Mouse (Mus musculus): Measurements from ENCODE around the gene Serinc2. TPM values are rescaled to one million over a fixed set of nuclear protein-coding genes. Genes with fewer than 3 reads are reported as not detected.
"Not testable (repeated sequence)": the region's sequence is repeated elsewhere in the genome, so short reads cannot be mapped to it uniquely, and the experiment has no call there.

Serinc2 gene
- total RNA-seq, 2 experiments from 2014 or later: 0.50 to 1.4 TPM

- no peak for DNase-seq
Observed at GRCm38 (mm10) chr4:130264131-130264530, 14.9 kb downstream of the Serinc2 start.

GRCm38 (mm10) chr4:130260406-130260805, 18.6 kb downstream of the Serinc2 start:
- DNase-seq: peak in 1 of 2 experiments; percentile 24

- DNase-seq: peak; percentile 72 to 82
Observed at GRCm38 (mm10) chr4:130252441-130253157, 26.4 kb downstream of the Serinc2 start.

- peak in 1 of 2 experiments; percentile 54 for DNase-seq
Observed at GRCm38 (mm10) chr4:130251763-130252162, 27.2 kb downstream of the Serinc2 start.

- DNase-seq: no peak
Observed at GRCm38 (mm10) chr4:130251172-130251705, 27.8 kb downstream of the Serinc2 start.

- DNase-seq: no peak
Observed at GRCm38 (mm10) chr4:130248636-130249035, 30.4 kb downstream of the Serinc2 start.

GRCm38 (mm10) chr4:130246132-130246531, 32.9 kb downstream of the Serinc2 start:
- peak; percentile 80 to 88 for DNase-seq

- no peak for DNase-seq
Observed at GRCm38 (mm10) chr4:130244749-130245148, 34.3 kb downstream of the Serinc2 start.

GRCm38 (mm10) chr4:130243621-130244020, 35.4 kb downstream of the Serinc2 start:
- not testable (repeated sequence) for DNase-seq

GRCm38 (mm10) chr4:130242956-130243355, 36.0 kb downstream of the Serinc2 start:
- no peak for DNase-seq

- no peak for DNase-seq
Observed at GRCm38 (mm10) chr4:130240695-130241094, 38.3 kb downstream of the Serinc2 start.

- DNase-seq: no peak
Observed at GRCm38 (mm10) chr4:130237607-130238006, 41.4 kb downstream of the Serinc2 start.

- peak; percentile 69 to 75 for DNase-seq
Observed at GRCm38 (mm10) chr4:130236361-130236760, 42.6 kb downstream of the Serinc2 start.

GRCm38 (mm10) chr4:130224071-130224470, 54.9 kb downstream of the Serinc2 start:
- DNase-seq: no peak

- no peak for DNase-seq
Observed at GRCm38 (mm10) chr4:130222179-130222578, 56.8 kb downstream of the Serinc2 start, which contains the start of gene Gm853. Gene Gm853, minus strand, starts transcription at chr4:130222401.

GRCm38 (mm10) chr4:130220176-130220575, 58.8 kb downstream of the Serinc2 start:
- no peak for DNase-seq

- DNase-seq: no peak
Observed at GRCm38 (mm10) chr4:130215392-130215791, 63.6 kb downstream of the Serinc2 start.

- DNase-seq: no peak
Observed at GRCm38 (mm10) chr4:130213857-130214256, 65.1 kb downstream of the Serinc2 start.

- DNase-seq: no peak
Observed at GRCm38 (mm10) chr4:130213197-130213596, 65.8 kb downstream of the Serinc2 start.

GRCm38 (mm10) chr4:130212421-130212820, 66.6 kb downstream of the Serinc2 start:
- no peak for DNase-seq

- DNase-seq: no peak
Observed at GRCm38 (mm10) chr4:130211870-130212269, 67.1 kb downstream of the Serinc2 start.
